Mouse (Mus musculus) lung, postnatal 0 days (tissue): ENCODE measurements at regions not wholly inside any gene's neighbourhood (a gene's known extent, or its start where the extent isn't known, plus 50 kb on each side); places are given as distances from the start of the nearest gene placed in this dataset.

Experiments
- ATAC-seq: fragments of 200-750 bp; cut with Nextera tagmentation; 2 replicates; pipeline ENCODE4 v1.8.0; 2017; ENCODE audit warnings: moderate library complexity
- DNase-seq: peaks from one replicate; pipeline ENCODE4 v3.0.0-alpha.2; 2016; ENCODE audit warnings: low spot score
- H3K27ac ChIP-seq: fragments of 300-500 bp; sonication (generic); 2 replicates; pipeline ENCODE4 v1.5.1; 2014; ENCODE audit warnings: antibody characterized with exemption, mild to moderate bottlenecking, low read length, mixed read lengths
- H3K27me3 ChIP-seq: fragments of 300-500 bp; sonication (generic); replicated peaks from 2 replicates; pipeline ENCODE4 v1.6.1; 2014; ENCODE audit warnings: low read length, mixed read lengths; ENCODE audit not compliant: insufficient read depth
- H3K36me3 ChIP-seq: fragments of 300-500 bp; sonication (generic); 2 replicates; pipeline ENCODE4 v1.6.1; 2014; ENCODE audit warnings: low read length, mixed read lengths; ENCODE audit not compliant: insufficient read depth
- H3K4me1 ChIP-seq: fragments of 300-500 bp; sonication (generic); 2 replicates; pipeline ENCODE4 v1.6.1; 2014; ENCODE audit warnings: antibody characterized with exemption, low read depth, low read length, mixed read lengths; ENCODE audit not compliant: insufficient read depth
- H3K4me2 ChIP-seq: fragments of 300-500 bp; sonication (generic); replicated peaks from 2 replicates; pipeline ENCODE4 v1.6.1; 2014; ENCODE audit warnings: low read depth, mild to moderate bottlenecking, low read length, moderate library complexity, mixed read lengths
- H3K4me3 ChIP-seq: fragments of 300-500 bp; sonication (generic); 2 replicates; pipeline ENCODE4 v1.5.1; 2014; ENCODE audit warnings: low read depth, low read length
- H3K9ac ChIP-seq: fragments of 300-500 bp; sonication (generic); replicated peaks from 2 replicates; pipeline ENCODE4 v1.6.1; 2014; ENCODE audit warnings: low read depth, mild to moderate bottlenecking
- H3K9me3 ChIP-seq: fragments of 300-500 bp; sonication (generic); 2 replicates; pipeline ENCODE4 v1.6.1; 2016; ENCODE audit warnings: low read length, mixed read lengths
- CTCF ChIP-seq: IDR thresholded peaks from 2 replicates; pipeline ENCODE4 v1.5.1; 2016; ENCODE audit warnings: antibody characterized with exemption, mild to moderate bottlenecking
- EP300 ChIP-seq: IDR thresholded peaks from 2 replicates; pipeline ENCODE4 v1.6.1; 2016; ENCODE audit warnings: antibody characterized with exemption, mild to moderate bottlenecking, control low read depth
- WGBS: fragments of 180-500 bp; shearing (Covaris S2); extraction: QIAGEN DNeasy Blood & Tissue Kit; methylation state at CpG from one replicate; pipeline ENCODE4 v1.1.7; 2014; 5-methylcytosine and 5-hydroxymethylcytosine counted together

GRCm38 (mm10) chr8:89295686-89296085 is 251.7 kb upstream of the Sall1 start:
- no peak overlapping the region for H3K4me2 ChIP-seq
- no peaks in the 10 kb centered on the region for H3K9me3 ChIP-seq
- no peaks in the 10 kb centered on the region for H3K4me1 ChIP-seq
- 58% methylated on average over 5 of the region's 5 CpGs for WGBS
- no peak overlapping the region for H3K9ac ChIP-seq
- ATAC-seq (no peak), DNase-seq (no peak)
- H3K36me3 ChIP-seq = no peaks in the 10 kb centered on the region
- no peaks in the 10 kb centered on the region for H3K27me3 ChIP-seq
- H3K4me3 ChIP-seq = no peak overlapping the region
- no peak for TF ChIP-seq CTCF
- H3K27ac ChIP-seq = no peak overlapping the region

- WGBS = 18% methylated on average over 5 of the region's 5 CpGs
- no peaks in the 10 kb centered on the region for H3K36me3 ChIP-seq
- H3K4me3 ChIP-seq = no peak overlapping the region
- H3K4me2 ChIP-seq = no peak overlapping the region
- no peaks in the 10 kb centered on the region for H3K27me3 ChIP-seq
- ATAC-seq (no peak), DNase-seq (no peak)
- H3K9ac ChIP-seq = no peak overlapping the region
- TF ChIP-seq CTCF (no peak), EP300 (no peak)
- H3K4me1 ChIP-seq = no peaks in the 10 kb centered on the region
- no peaks in the 10 kb centered on the region for H3K9me3 ChIP-seq
- H3K27ac ChIP-seq = no peak overlapping the region
Observed at GRCm38 (mm10) chr8:89289017-89289416, 245.1 kb upstream of the Sall1 start.

- H3K4me3 ChIP-seq = no peak overlapping the region
- H3K36me3 ChIP-seq = no peaks in the 10 kb centered on the region
- no peak overlapping the region for H3K9ac ChIP-seq
- H3K4me1 ChIP-seq = no peaks in the 10 kb centered on the region
- DNase-seq (no peak), ATAC-seq (no peak)
- TF ChIP-seq EP300 (no peak), CTCF (no peak)
- 80% methylated on average over 14 of the region's 14 CpGs for WGBS
- H3K27ac ChIP-seq = no peak overlapping the region
- no peaks in the 10 kb centered on the region for H3K27me3 ChIP-seq
- no peak overlapping the region for H3K4me2 ChIP-seq
- H3K9me3 ChIP-seq = no peaks in the 10 kb centered on the region
Observed at GRCm38 (mm10) chr8:89284871-89285564, 241.1 kb upstream of the Sall1 start.

- Histone ChIP-seq H3K4me3 (no peak overlapping the region), H3K9ac (no peak overlapping the region), H3K36me3 (no peaks in the 10 kb centered on the region), H3K4me1 (no peaks in the 10 kb centered on the region), H3K27ac (no peak overlapping the region), H3K9me3 (no peaks in the 10 kb centered on the region), H3K27me3 (no peaks in the 10 kb centered on the region), H3K4me2 (no peak overlapping the region)
- TF ChIP-seq CTCF (no peak), EP300 (peak; percentile 37; the same call in 1 of the 2 replicates)
- ATAC-seq = no peak
- no peak for DNase-seq
- WGBS = 86% methylated on average over 17 of the region's 17 CpGs
Observed at GRCm38 (mm10) chr8:89283105-89284096, 239.4 kb upstream of the Sall1 start.

- WGBS = 42% methylated on average over 3 of the region's 3 CpGs
- Histone ChIP-seq H3K4me2 (no peak overlapping the region), H3K27ac (no peak overlapping the region), H3K9me3 (no peaks in the 10 kb centered on the region), H3K4me1 (no peaks in the 10 kb centered on the region), H3K9ac (no peak overlapping the region), H3K36me3 (no peaks in the 10 kb centered on the region), H3K27me3 (no peaks in the 10 kb centered on the region), H3K4me3 (no peak overlapping the region)
- TF ChIP-seq EP300 (peak; percentile 36), CTCF (no peak)
- ATAC-seq (no peak), DNase-seq (peak; percentile 52)
Observed at GRCm38 (mm10) chr8:89279844-89280243, 235.9 kb upstream of the Sall1 start.

GRCm38 (mm10) chr8:89279142-89279541 is 235.2 kb upstream of the Sall1 start:
- 58% methylated on average over 6 of the region's 6 CpGs for WGBS
- DNase-seq (no peak), ATAC-seq (no peak)
- Histone ChIP-seq H3K4me3 (no peak overlapping the region), H3K27ac (no peak overlapping the region), H3K27me3 (no peaks in the 10 kb centered on the region), H3K4me1 (no peaks in the 10 kb centered on the region), H3K36me3 (no peaks in the 10 kb centered on the region), H3K9ac (no peak overlapping the region), H3K4me2 (no peak overlapping the region), H3K9me3 (no peaks in the 10 kb centered on the region)
- no peak for TF ChIP-seq CTCF
- no peak for TF ChIP-seq EP300
